Mouse (Mus musculus): ENCODE results near the gene Prr7.
"Not testable (repeated sequence)": the region's sequence is repeated elsewhere in the genome, so short reads cannot be mapped to it uniquely, and the experiment has no call there.

Prr7 gene

GRCm38 (mm10) chr13:55464027-55464884 lies at the start of gene Prr7:
Prr7 (plus strand) TSS chr13:55464267.
- DNase-seq (ENCODE audit: low spot score) = peak; percentile 79

GRCm38 (mm10) chr13:55414743-55415380 lies 49.2 kb upstream of the Prr7 start, which contains the start of gene Pfn3:
Pfn3 (minus strand) TSS chr13:55415232.
- peak; percentile 76 for DNase-seq (ENCODE audit: low spot score)

DNA sequence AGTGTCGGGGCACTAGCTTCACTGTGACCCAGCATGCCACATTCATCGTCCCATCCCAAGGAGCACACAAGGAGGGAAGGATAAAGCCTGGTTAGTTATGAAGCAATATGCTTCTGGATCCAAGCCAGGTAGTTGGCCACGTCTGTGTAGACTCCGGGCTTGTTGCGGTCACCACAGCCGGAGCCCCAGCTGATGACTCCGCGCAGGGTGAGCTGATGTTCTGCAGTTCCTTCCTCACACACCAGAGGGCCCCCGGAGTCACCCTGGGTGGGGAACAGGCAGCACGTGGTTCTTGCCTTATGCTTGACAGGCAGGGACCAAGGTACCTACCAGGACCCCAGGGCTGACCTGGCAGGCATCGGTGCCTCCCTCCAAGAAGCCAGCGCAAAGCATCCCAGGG lies 46.1 kb upstream of the Prr7 start:
- DNase-seq (ENCODE audit: low spot score) = peak; percentile 94

- DNase-seq (ENCODE audit: low spot score) = no peak
Observed at GRCm38 (mm10) chr13:55419142-55419541, 44.9 kb upstream of the Prr7 start.

DNA sequence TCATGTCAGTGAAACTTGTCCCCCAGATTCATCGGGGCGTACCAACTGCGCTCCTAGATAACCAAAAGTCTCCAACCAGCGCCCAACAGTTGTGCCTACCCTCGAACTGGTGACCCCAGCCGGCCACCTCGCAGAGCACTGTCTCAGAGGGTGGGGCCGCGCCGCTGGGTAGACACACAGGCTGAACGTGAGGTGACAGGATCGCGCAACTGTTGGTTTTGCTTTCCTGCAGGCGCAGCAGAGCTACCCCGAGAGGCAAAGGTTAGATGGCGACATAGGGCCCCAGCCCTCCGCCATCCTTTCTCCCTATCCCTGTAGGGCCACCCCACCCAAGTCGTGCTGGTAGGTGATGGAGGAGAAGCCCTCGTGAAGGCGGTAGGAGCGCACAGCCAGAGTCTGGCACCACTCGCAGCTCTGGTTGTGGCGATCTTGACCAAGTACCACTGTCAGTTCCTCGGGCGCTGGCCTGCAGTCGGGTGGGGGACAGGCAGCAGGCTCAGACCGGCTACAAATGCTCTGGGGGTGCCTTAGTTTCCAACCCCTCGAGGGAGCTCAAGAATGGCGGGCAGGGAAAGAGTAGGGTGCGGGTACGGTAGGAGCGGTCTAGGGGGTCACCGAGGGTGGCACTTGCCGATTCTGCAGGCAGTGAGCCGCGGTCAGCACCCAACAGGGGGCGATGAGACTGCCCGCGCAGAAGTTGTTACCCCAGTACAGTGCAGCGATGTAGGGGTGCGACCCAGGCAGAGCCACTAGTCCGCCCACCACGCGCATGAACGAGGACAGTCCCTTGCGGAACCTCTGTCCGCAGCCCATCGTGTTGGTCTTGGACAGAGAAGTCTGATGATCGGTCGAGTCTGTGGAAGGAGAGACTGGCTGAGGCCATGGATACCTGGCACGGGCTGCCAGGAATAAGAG lies 43.8 kb upstream of the Prr7 start:
- no peak for DNase-seq (ENCODE audit: low spot score)

- DNase-seq (ENCODE audit: low spot score) = peak; percentile 78
Observed at GRCm38 (mm10) chr13:55420933-55421800, 42.9 kb upstream of the Prr7 start.

- no peak for DNase-seq (ENCODE audit: low spot score)
Observed at GRCm38 (mm10) chr13:55426613-55427012, 37.5 kb upstream of the Prr7 start, which contains the start of gene F12. F12 (minus strand) TSS chr13:55426793.

GRCm38 (mm10) chr13:55429226-55429888 lies 34.7 kb upstream of the Prr7 start:
- DNase-seq (ENCODE audit: low spot score) = peak; percentile 80

DNA sequence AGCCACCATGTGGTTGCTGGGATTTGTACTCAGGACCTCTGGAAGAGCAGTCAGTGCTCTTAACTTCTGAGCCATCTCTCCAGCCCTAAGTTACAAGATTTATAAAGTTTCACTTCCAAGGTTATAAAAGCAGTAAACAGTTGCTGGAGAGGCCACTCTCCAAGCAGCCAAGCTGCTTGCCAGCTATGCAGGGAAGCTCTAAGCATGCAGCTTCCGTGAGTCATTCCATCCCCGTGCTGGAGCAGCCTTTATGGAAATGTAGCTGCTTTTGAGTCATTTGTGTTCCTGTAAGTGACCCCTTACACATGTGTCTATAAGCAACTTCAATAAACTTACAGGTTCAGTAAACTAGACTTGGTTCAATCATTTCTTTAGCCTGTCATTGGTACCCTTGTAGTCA lies 33.5 kb upstream of the Prr7 start:
- no peak for DNase-seq (ENCODE audit: low spot score)

DNA sequence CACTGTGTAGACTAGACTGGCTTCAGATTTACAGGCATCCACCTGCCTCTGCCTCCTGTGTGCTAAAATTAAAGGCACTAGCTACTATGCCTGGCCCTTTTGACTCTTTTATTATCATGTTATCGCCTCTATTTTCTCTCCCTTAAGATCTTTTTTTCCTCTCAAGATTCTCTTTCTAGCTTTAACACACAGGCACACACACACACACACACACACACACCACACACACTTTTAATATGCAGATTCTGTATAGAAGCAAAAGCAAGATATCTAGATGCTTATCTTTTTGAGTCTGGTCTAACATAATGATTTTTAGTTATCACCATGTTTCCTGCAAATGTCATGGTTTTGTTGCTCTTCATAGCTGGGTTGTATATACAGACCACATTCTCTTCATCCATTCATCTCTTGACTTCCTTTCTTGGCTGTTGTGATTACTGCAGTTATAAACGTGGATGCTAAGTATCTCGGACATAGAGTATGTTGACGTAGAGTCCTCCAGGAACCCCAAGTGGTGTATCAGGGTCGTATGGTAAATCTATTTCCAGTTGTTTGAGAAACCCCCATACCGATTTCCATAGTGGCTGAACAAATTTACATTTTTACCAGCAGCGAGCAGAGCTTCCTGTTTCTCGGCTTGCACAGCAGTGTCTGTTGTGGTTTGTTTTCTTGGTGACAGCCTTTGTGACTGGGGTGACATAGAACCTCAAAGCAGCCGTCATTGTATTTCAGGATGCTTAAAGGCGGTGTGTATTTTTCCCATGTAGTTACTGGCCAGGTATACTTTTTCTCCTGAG lies 32.0 kb upstream of the Prr7 start:
- no peak for DNase-seq (ENCODE audit: low spot score)

GRCm38 (mm10) chr13:55437111-55437629 lies 26.9 kb upstream of the Prr7 start:
- not testable (repeated sequence) for DNase-seq (ENCODE audit: low spot score)

- DNase-seq (ENCODE audit: low spot score) = no peak
Observed at GRCm38 (mm10) chr13:55443799-55444285, 20.2 kb upstream of the Prr7 start.

- DNase-seq (ENCODE audit: low spot score) = no peak
Observed at GRCm38 (mm10) chr13:55444286-55444936, 19.7 kb upstream of the Prr7 start.

DNA sequence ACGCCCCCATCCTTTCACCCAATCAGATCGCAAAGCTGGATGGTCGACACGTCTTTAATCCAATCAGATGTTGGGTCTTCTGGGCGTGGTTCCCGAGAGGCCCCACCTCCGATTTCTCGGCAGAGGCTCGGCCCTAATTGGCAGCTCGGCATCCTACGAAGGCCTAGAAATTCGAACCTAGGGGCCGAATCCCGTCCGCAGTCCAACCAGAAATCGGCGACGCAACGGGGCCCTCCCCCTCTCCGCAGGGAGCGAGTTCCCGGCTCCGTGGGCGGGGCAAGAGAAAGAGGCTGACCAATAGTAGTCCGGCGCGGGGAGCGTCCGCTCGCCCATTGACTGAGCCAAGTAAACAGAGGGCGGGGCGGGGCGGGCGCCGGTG lies 19.1 kb upstream of the Prr7 start, which contains the start of gene Grk6:
TSS of gene Grk6 (plus strand) at position 136 of the 379 bp plus-strand sequence.
- peak; percentile 98 for DNase-seq (ENCODE audit: low spot score)

DNA sequence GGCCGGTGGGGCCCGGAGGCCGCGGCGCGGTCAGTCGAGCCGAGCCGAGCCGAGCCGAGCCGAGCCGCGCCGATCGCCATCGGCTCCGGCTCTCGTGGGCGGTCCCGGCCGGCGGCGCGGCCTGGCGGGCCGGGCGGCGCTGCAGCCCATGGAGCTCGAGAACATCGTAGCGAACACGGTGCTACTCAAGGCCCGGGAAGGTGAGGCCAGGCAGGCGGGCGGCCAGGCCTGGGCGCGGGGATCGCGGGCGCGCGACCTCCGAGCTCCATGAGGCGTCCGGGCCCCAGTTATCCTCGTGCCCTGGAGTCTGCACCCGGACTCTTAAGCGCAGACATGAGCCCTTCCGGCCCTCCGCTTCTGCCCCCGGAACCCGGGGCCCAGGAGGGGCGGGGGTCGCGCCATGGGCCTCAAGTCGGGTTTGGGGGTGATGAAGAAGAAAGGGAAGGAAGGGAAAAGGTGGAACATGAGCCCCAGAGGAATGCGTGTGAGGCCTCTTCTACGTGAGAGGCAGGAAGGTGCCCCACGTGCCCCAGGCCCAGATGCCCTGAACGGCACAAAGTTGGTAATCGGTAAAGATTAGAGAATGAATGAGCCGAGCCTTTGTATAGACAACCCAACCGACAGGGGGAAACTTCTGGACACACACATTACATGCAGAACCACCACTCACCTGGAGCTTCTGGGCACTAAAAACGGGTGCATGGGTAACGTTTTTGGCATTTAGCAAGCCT lies 18.5 kb upstream of the Prr7 start:
- no peak for DNase-seq (ENCODE audit: low spot score)

DNA sequence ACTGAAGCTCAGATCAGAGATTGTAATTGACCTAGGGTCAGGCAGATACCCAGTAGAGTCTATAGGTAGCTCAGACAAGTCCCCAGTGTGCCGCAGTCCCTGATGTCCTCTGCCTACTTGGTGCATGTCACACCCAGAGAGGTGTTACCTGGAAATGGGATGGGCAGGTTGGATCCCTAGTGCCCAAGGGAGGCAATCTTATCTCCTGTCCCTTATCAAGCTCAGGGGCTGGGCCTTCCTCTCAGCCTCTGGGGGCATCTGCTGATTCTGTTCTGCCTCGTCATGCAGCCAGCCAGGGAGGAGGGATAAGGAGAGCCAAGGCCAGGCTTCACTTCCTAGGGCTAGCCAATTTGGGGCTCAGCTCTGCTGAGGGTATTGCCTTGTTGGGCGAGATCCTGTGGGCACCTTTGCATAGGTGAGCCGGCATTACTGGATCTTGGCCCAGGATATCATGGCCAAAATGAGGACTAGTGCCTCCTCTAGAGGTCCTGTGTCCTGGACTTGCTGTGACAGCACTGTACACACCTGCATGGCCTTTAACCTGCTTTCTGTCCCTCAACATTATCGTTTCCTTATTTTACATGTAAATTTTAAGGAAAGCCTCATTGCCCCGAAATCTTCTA lies 17.5 kb upstream of the Prr7 start:
- no peak for DNase-seq (ENCODE audit: low spot score)

DNA sequence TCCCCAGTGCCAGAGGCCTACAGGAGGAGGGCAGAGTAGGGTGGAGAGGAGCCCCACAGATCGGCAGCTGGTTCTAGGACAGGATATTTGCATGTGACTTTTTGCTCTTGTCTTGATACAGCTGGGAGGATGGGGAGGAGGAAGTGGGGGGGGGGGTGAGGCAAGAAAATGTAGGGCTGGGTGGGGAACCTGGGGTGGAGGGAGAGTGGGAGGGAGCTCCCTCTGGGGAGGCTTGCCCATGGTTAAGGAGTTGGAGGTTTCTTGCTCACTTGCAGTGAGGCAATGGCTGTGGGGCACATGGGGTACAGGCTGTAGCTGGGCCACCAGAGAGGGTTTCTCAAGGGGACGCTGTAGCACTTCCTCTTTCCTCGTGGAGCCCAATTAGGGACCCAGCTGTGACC lies 16.5 kb upstream of the Prr7 start:
- no peak for DNase-seq (ENCODE audit: low spot score)

- DNase-seq (ENCODE audit: low spot score) = no peak
Observed at GRCm38 (mm10) chr13:55448131-55448530, 15.9 kb upstream of the Prr7 start.
